Mouse (Mus musculus): ENCODE data around the gene Adamts17. TPM values are rescaled to one million over a fixed set of nuclear protein-coding genes. Genes with fewer than 3 reads are reported as not detected.

The Adamts17 gene
- polyA plus RNA-seq, 1 experiment from 2014 or later = 3.3 TPM

- Histone ChIP-seq H3K36me3 (ENCODE audit: control insufficient read depth, insufficient read depth, low read length) (no peaks in the 10 kb centered on the region), H3K27me3 (replicated peaks; ENCODE audit: control insufficient read depth, insufficient read depth, low read length) (no peaks in the 10 kb centered on the region), H3K27ac (ENCODE audit: low read depth, low read length) (no peak overlapping the region), H3K9ac (ENCODE audit: low read depth, low read length) (no peak overlapping the region), H3K4me1 (ENCODE audit: control insufficient read depth, insufficient read depth, low read depth, low read length) (no peaks in the 10 kb centered on the region), H3K4me2 (ENCODE audit: low read length) (no peak overlapping the region), H3K4me3 (ENCODE audit: low read length) (no peak overlapping the region), H3K9me3 (ENCODE audit: control insufficient read depth, low read length) (no peaks in the 10 kb centered on the region)
- ATAC-seq = no peak
- WGBS = 85% methylated on average over 3 of the region's 3 CpGs
Observed at GRCm38 (mm10) chr7:67019937-67020336, 180.4 kb downstream of the Adamts17 start.

GRCm38 (mm10) chr7:67026114-67027070 is 186.9 kb downstream of the Adamts17 start:
- no peak overlapping the region for H3K27ac ChIP-seq (ENCODE audit: low read depth, low read length)
- no peak overlapping the region for H3K4me3 ChIP-seq (ENCODE audit: low read length)
- no peaks in the 10 kb centered on the region for H3K27me3 ChIP-seq (replicated peaks; ENCODE audit: control insufficient read depth, insufficient read depth, low read length)
- H3K4me1 ChIP-seq (ENCODE audit: control insufficient read depth, insufficient read depth, low read depth, low read length) = no peaks in the 10 kb centered on the region
- H3K9me3 ChIP-seq (ENCODE audit: control insufficient read depth, low read length) = no peaks in the 10 kb centered on the region
- no peak overlapping the region for H3K4me2 ChIP-seq (ENCODE audit: low read length)
- no peaks in the 10 kb centered on the region for H3K36me3 ChIP-seq (ENCODE audit: control insufficient read depth, insufficient read depth, low read length)
- no peak for ATAC-seq
- H3K9ac ChIP-seq (ENCODE audit: low read depth, low read length) = no peak overlapping the region
- 83% methylated on average over 20 of the region's 20 CpGs for WGBS

- H3K9me3 ChIP-seq (ENCODE audit: control insufficient read depth, low read length) = no peaks in the 10 kb centered on the region
- no peaks in the 10 kb centered on the region for H3K4me1 ChIP-seq (ENCODE audit: control insufficient read depth, insufficient read depth, low read depth, low read length)
- no peaks in the 10 kb centered on the region for H3K36me3 ChIP-seq (ENCODE audit: control insufficient read depth, insufficient read depth, low read length)
- no peaks in the 10 kb centered on the region for H3K27me3 ChIP-seq (replicated peaks; ENCODE audit: control insufficient read depth, insufficient read depth, low read length)
- WGBS = 90% methylated on average over 8 of the region's 8 CpGs
- no peak for ATAC-seq
- H3K9ac ChIP-seq (ENCODE audit: low read depth, low read length) = no peak overlapping the region
- no peak overlapping the region for H3K4me3 ChIP-seq (ENCODE audit: low read length)
- H3K4me2 ChIP-seq (ENCODE audit: low read length) = no peak overlapping the region
- no peak overlapping the region for H3K27ac ChIP-seq (ENCODE audit: low read depth, low read length)
Observed at GRCm38 (mm10) chr7:67027216-67027615, 187.7 kb downstream of the Adamts17 start.

- Histone ChIP-seq H3K9me3 (ENCODE audit: control insufficient read depth, low read length) (no peaks in the 10 kb centered on the region), H3K4me2 (ENCODE audit: low read length) (no peak overlapping the region), H3K27ac (ENCODE audit: low read depth, low read length) (no peak overlapping the region), H3K36me3 (ENCODE audit: control insufficient read depth, insufficient read depth, low read length) (no peaks in the 10 kb centered on the region), H3K4me1 (ENCODE audit: control insufficient read depth, insufficient read depth, low read depth, low read length) (no peaks in the 10 kb centered on the region), H3K9ac (ENCODE audit: low read depth, low read length) (no peak overlapping the region), H3K27me3 (replicated peaks; ENCODE audit: control insufficient read depth, insufficient read depth, low read length) (no peaks in the 10 kb centered on the region), H3K4me3 (ENCODE audit: low read length) (no peak overlapping the region)
- no peak for ATAC-seq
- WGBS = 94% methylated on average over 5 of the region's 5 CpGs
Observed at GRCm38 (mm10) chr7:67027696-67028095, 188.2 kb downstream of the Adamts17 start.

GRCm38 (mm10) chr7:67028902-67029301 is 189.4 kb downstream of the Adamts17 start:
- H3K9ac ChIP-seq (ENCODE audit: low read depth, low read length) = no peak overlapping the region
- H3K27me3 ChIP-seq (replicated peaks; ENCODE audit: control insufficient read depth, insufficient read depth, low read length) = no peaks in the 10 kb centered on the region
- H3K9me3 ChIP-seq (ENCODE audit: control insufficient read depth, low read length) = no peaks in the 10 kb centered on the region
- H3K4me3 ChIP-seq (ENCODE audit: low read length) = no peak overlapping the region
- no peak overlapping the region for H3K4me2 ChIP-seq (ENCODE audit: low read length)
- no peak for ATAC-seq
- no peak overlapping the region for H3K27ac ChIP-seq (ENCODE audit: low read depth, low read length)
- H3K36me3 ChIP-seq (ENCODE audit: control insufficient read depth, insufficient read depth, low read length) = no peaks in the 10 kb centered on the region
- H3K4me1 ChIP-seq (ENCODE audit: control insufficient read depth, insufficient read depth, low read depth, low read length) = no peaks in the 10 kb centered on the region
- WGBS = 78% methylated on average over 4 of the region's 4 CpGs

- Histone ChIP-seq H3K9ac (ENCODE audit: low read depth, low read length) (no peak overlapping the region), H3K9me3 (ENCODE audit: control insufficient read depth, low read length) (no peaks in the 10 kb centered on the region)
Observed at GRCm38 (mm10) chr7:67029481-67029880, 189.9 kb downstream of the Adamts17 start.

GRCm38 (mm10) chr7:67031284-67031683 is 191.7 kb downstream of the Adamts17 start:
- ATAC-seq = no peak
- 86% methylated on average over 2 of the region's 2 CpGs for WGBS

More at GRCm38 (mm10) chr7:67029481-67029880, 189.9 kb downstream of the Adamts17 start:
- ATAC-seq = no peak
- Histone ChIP-seq H3K4me3 (ENCODE audit: low read length) (no peak overlapping the region), H3K27ac (ENCODE audit: low read depth, low read length) (no peak overlapping the region), H3K36me3 (ENCODE audit: control insufficient read depth, insufficient read depth, low read length) (no peaks in the 10 kb centered on the region), H3K27me3 (replicated peaks; ENCODE audit: control insufficient read depth, insufficient read depth, low read length) (no peaks in the 10 kb centered on the region), H3K4me1 (ENCODE audit: control insufficient read depth, insufficient read depth, low read depth, low read length) (no peaks in the 10 kb centered on the region), H3K4me2 (ENCODE audit: low read length) (no peak overlapping the region)
- WGBS = 97% methylated on average over 14 of the region's 14 CpGs

GRCm38 (mm10) chr7:67032616-67033015 is 193.1 kb downstream of the Adamts17 start:
- Histone ChIP-seq H3K36me3 (ENCODE audit: control insufficient read depth, insufficient read depth, low read length) (no peaks in the 10 kb centered on the region), H3K4me3 (ENCODE audit: low read length) (no peak overlapping the region), H3K27me3 (replicated peaks; ENCODE audit: control insufficient read depth, insufficient read depth, low read length) (no peaks in the 10 kb centered on the region), H3K9ac (ENCODE audit: low read depth, low read length) (no peak overlapping the region), H3K4me2 (ENCODE audit: low read length) (no peak overlapping the region), H3K4me1 (ENCODE audit: control insufficient read depth, insufficient read depth, low read depth, low read length) (no peaks in the 10 kb centered on the region), H3K9me3 (ENCODE audit: control insufficient read depth, low read length) (no peaks in the 10 kb centered on the region), H3K27ac (ENCODE audit: low read depth, low read length) (no peak overlapping the region)
- no peak for ATAC-seq

More at GRCm38 (mm10) chr7:67031284-67031683, 191.7 kb downstream of the Adamts17 start:
- Histone ChIP-seq H3K27ac (ENCODE audit: low read depth, low read length) (no peak overlapping the region), H3K4me2 (ENCODE audit: low read length) (no peak overlapping the region), H3K27me3 (replicated peaks; ENCODE audit: control insufficient read depth, insufficient read depth, low read length) (no peaks in the 10 kb centered on the region), H3K9ac (ENCODE audit: low read depth, low read length) (no peak overlapping the region), H3K4me3 (ENCODE audit: low read length) (no peak overlapping the region), H3K36me3 (ENCODE audit: control insufficient read depth, insufficient read depth, low read length) (no peaks in the 10 kb centered on the region), H3K9me3 (ENCODE audit: control insufficient read depth, low read length) (no peaks in the 10 kb centered on the region), H3K4me1 (ENCODE audit: control insufficient read depth, insufficient read depth, low read depth, low read length) (no peaks in the 10 kb centered on the region)

GRCm38 (mm10) chr7:67034369-67034768 is 194.8 kb downstream of the Adamts17 start:
- Histone ChIP-seq H3K4me1 (ENCODE audit: control insufficient read depth, insufficient read depth, low read depth, low read length) (no peaks in the 10 kb centered on the region), H3K36me3 (ENCODE audit: control insufficient read depth, insufficient read depth, low read length) (no peaks in the 10 kb centered on the region), H3K4me2 (ENCODE audit: low read length) (no peak overlapping the region), H3K4me3 (ENCODE audit: low read length) (no peak overlapping the region), H3K27ac (ENCODE audit: low read depth, low read length) (no peak overlapping the region), H3K9me3 (ENCODE audit: control insufficient read depth, low read length) (no peaks in the 10 kb centered on the region), H3K9ac (ENCODE audit: low read depth, low read length) (no peak overlapping the region), H3K27me3 (replicated peaks; ENCODE audit: control insufficient read depth, insufficient read depth, low read length) (no peaks in the 10 kb centered on the region)
- WGBS = 72% methylated on average over 2 of the region's 2 CpGs
- no peak for ATAC-seq
